Mouse (Mus musculus): ENCODE measurements at regions not wholly inside any gene's neighbourhood (a gene's known extent, or its start where the extent isn't known, plus 50 kb on each side); places are given as distances from the start of the nearest gene placed in this dataset.

GRCm38 (mm10) chr13:82453650-82454049, 670.8 kb downstream of the Cetn3 start:
- ATAC-seq (ENCODE audit: low FRiP score) (no peak), DNase-seq (ENCODE audit: low spot score) (no peak)
- Histone ChIP-seq H3K4me1 (replicated peaks; ENCODE audit: control insufficient read depth, insufficient read depth, low read length) (no peaks in the 10 kb centered on the region), H3K36me3 (ENCODE audit: control insufficient read depth, insufficient read depth, low read length) (no peaks in the 10 kb centered on the region), H3K4me3 (ENCODE audit: low read depth, low read length) (no peak overlapping the region), H3K27ac (ENCODE audit: low read depth, low read length) (no peak overlapping the region), H3K9me3 (ENCODE audit: control insufficient read depth, low read length) (no peaks in the 10 kb centered on the region), H3K4me2 (replicated peaks; ENCODE audit: low read depth, low read length) (no peak overlapping the region), H3K27me3 (ENCODE audit: control insufficient read depth, insufficient read depth, low read length) (no peaks in the 10 kb centered on the region), H3K9ac (ENCODE audit: low read depth, low read length) (no peak overlapping the region)
- WGBS = 87% methylated on average over 5 of the region's 5 CpGs

GRCm38 (mm10) chr13:82483265-82483929, 700.5 kb downstream of the Cetn3 start:
- Histone ChIP-seq H3K9me3 (ENCODE audit: control insufficient read depth, low read length) (no peaks in the 10 kb centered on the region), H3K27ac (ENCODE audit: low read depth, low read length) (no peak overlapping the region), H3K4me1 (replicated peaks; ENCODE audit: control insufficient read depth, insufficient read depth, low read length) (no peaks in the 10 kb centered on the region), H3K4me2 (replicated peaks; ENCODE audit: low read depth, low read length) (no peak overlapping the region), H3K36me3 (ENCODE audit: control insufficient read depth, insufficient read depth, low read length) (no peaks in the 10 kb centered on the region), H3K9ac (ENCODE audit: low read depth, low read length) (no peak overlapping the region), H3K27me3 (ENCODE audit: control insufficient read depth, insufficient read depth, low read length) (no peaks in the 10 kb centered on the region), H3K4me3 (ENCODE audit: low read depth, low read length) (no peak overlapping the region)
- ATAC-seq (ENCODE audit: low FRiP score) (no peak), DNase-seq (ENCODE audit: low spot score) (no peak)
- WGBS = 83% methylated on average over 7 of the region's 7 CpGs

- WGBS = 89% methylated on average over 2 of the region's 2 CpGs
- ATAC-seq (ENCODE audit: low FRiP score) (no peak), DNase-seq (ENCODE audit: low spot score) (no peak)
- no peak overlapping the region for H3K4me2 ChIP-seq (replicated peaks; ENCODE audit: low read depth, low read length)
- H3K9ac ChIP-seq (ENCODE audit: low read depth, low read length) = no peak overlapping the region
- no peaks in the 10 kb centered on the region for H3K4me1 ChIP-seq (replicated peaks; ENCODE audit: control insufficient read depth, insufficient read depth, low read length)
- H3K36me3 ChIP-seq (ENCODE audit: control insufficient read depth, insufficient read depth, low read length) = no peaks in the 10 kb centered on the region
- no peak overlapping the region for H3K4me3 ChIP-seq (ENCODE audit: low read depth, low read length)
- no peak overlapping the region for H3K27ac ChIP-seq (ENCODE audit: low read depth, low read length)
- no peaks in the 10 kb centered on the region for H3K9me3 ChIP-seq (ENCODE audit: control insufficient read depth, low read length)
- no peaks in the 10 kb centered on the region for H3K27me3 ChIP-seq (ENCODE audit: control insufficient read depth, insufficient read depth, low read length)
Observed at GRCm38 (mm10) chr13:82496606-82497005, 713.7 kb downstream of the Cetn3 start.

DNA sequence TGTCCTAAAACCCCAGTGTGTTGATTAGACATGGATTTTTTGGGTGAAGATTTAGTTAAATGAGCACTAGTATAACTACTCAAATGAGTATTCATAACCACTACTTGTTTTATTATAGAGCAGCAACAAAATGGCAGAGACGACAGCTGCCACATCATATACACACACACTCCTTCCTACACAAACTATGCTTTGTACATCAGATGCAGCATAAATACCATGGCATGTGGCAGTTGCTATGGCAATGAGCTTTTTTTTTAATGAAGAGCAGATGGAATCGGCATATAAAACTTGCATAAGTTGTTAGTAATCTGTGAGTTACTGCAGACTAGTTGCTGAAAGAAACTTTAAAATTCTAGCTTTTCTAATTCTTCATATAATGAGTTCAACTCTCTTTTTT, 725.3 kb downstream of the Cetn3 start:
- 0 out of 2 replicates have a peak, but pooled peaks have one; percentile 31 for ATAC-seq (ENCODE audit: low FRiP score)
- DNase-seq (ENCODE audit: low spot score) = no peak

GRCm38 (mm10) chr13:82509512-82509911, 726.6 kb downstream of the Cetn3 start:
- no peak overlapping the region for H3K27ac ChIP-seq (ENCODE audit: low read depth, low read length)
- no peak for ATAC-seq (ENCODE audit: low FRiP score)
- H3K4me3 ChIP-seq (ENCODE audit: low read depth, low read length) = no peak overlapping the region
- H3K9ac ChIP-seq (ENCODE audit: low read depth, low read length) = no peak overlapping the region
- no peaks in the 10 kb centered on the region for H3K36me3 ChIP-seq (ENCODE audit: control insufficient read depth, insufficient read depth, low read length)
- H3K4me2 ChIP-seq (replicated peaks; ENCODE audit: low read depth, low read length) = no peak overlapping the region
- H3K4me1 ChIP-seq (replicated peaks; ENCODE audit: control insufficient read depth, insufficient read depth, low read length) = no peaks in the 10 kb centered on the region
- DNase-seq (ENCODE audit: low spot score) = no peak
- H3K27me3 ChIP-seq (ENCODE audit: control insufficient read depth, insufficient read depth, low read length) = no peaks in the 10 kb centered on the region
- H3K9me3 ChIP-seq (ENCODE audit: control insufficient read depth, low read length) = no peaks in the 10 kb centered on the region
- 80% methylated on average over 3 of the region's 3 CpGs for WGBS

More for the DNA sequence above, 725.3 kb downstream of the Cetn3 start:
- H3K4me2 ChIP-seq (replicated peaks; ENCODE audit: low read depth, low read length) = no peak overlapping the region
- no peaks in the 10 kb centered on the region for H3K9me3 ChIP-seq (ENCODE audit: control insufficient read depth, low read length)
- H3K36me3 ChIP-seq (ENCODE audit: control insufficient read depth, insufficient read depth, low read length) = no peaks in the 10 kb centered on the region
- WGBS = 78% methylated on average over 2 of the region's 2 CpGs
- no peaks in the 10 kb centered on the region for H3K4me1 ChIP-seq (replicated peaks; ENCODE audit: control insufficient read depth, insufficient read depth, low read length)
- H3K27ac ChIP-seq (ENCODE audit: low read depth, low read length) = no peak overlapping the region
- H3K9ac ChIP-seq (ENCODE audit: low read depth, low read length) = no peak overlapping the region
- H3K4me3 ChIP-seq (ENCODE audit: low read depth, low read length) = no peak overlapping the region
- H3K27me3 ChIP-seq (ENCODE audit: control insufficient read depth, insufficient read depth, low read length) = no peaks in the 10 kb centered on the region

Measured in hindbrain, embryonic 11.5 days (tissue).